Mouse (Mus musculus): ENCODE measurements around the gene Uck1. TPM values are rescaled to one million over a fixed set of nuclear protein-coding genes. Genes with fewer than 3 reads are reported as not detected.

Uck1 gene
- polyA plus RNA-seq, 1 experiment from 2014 or later = 67.5 TPM

- ChIA-PET CTCF (interaction anchor here (1.0 to 1.3 kb wide), 4 partner anchors 22 to 95 kb away, joined by 3 read pairs; partner anchors contain the start of genes Golga2 and Swi5), POLR2A (no interaction called here)
- DNase-seq (ENCODE audit: low read depth, low spot score) (no peak), ATAC-seq (no peak)
- peaks cover 1% of the 10 kb centered on the region for H3K27me3 ChIP-seq
- TF ChIP-seq CTCF (IDR thresholded peaks at IDR 0.05) = no peak
- in situ Hi-C loops (cut with MboI; ENCODE audit: low pct_unique_long_range_greater_than_20kb) = no loop called here
These were observed 676 bp upstream of the Uck1 start for GRCm38 (mm10) chr2:32260635-32261034.

DNA sequence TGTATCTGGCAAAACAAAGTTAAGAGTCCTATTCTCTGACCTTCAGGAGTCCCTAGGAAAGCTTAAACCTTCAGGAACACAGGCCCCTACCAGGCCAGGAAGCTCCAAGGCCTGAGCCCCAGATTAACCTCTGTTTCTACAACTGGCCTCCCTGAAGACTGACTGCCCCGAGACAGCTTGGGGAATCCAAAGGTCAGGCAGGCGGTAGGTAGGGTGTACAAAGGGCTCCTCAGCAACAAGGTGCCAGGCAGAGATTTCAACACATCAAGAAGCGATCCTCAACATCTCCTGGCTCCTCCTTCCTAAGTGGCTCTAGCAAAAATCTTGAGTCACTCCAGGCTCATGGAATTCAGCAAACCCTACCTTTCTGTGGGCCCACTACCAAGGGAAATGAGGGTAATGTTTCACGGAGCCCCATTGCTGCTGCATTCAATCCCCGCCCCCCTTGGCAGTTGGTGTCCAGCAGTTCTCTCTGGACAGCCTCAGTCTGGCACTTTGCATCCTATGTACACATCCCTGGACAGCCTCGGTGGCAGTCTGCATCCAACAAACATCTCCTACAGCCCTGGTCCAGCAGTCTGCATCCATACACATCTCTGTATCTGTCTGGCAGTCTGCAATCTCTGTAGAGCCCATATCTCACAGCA, 949 bp downstream of the Uck1 start:
- H3K27me3 ChIP-seq = no peaks in the 10 kb centered on the region
- no peak for TF ChIP-seq CTCF (IDR thresholded peaks at IDR 0.05)
- in situ Hi-C loops (cut with MboI; ENCODE audit: low pct_unique_long_range_greater_than_20kb) = no loop called here
- ChIA-PET CTCF (no interaction called here), POLR2A (interaction anchor here (1.2 kb wide), 1 partner anchor 8 kb away, joined by 3 read pairs; no protein-coding TSS in a partner anchor)
- no peak for DNase-seq (ENCODE audit: low read depth, low spot score)
- ATAC-seq = no peak

DNA sequence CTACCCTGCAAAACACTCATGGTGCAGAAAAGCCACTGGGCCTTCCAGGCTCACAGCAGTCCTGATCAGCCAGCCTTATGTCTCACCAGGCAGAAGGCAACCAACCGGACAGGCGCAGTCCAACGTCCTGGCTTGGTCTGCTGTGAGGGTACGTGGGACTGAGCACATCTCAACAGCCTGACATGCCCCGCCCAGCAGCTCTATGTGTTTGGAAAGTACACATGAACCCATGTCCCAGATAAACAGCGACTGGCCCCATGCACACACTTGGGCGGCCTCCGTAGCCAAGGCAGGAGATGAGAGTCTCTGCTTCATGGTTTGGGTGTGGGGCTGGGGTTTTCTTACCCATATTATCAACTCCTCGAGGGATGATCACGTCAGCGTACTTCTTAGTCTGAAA, 3.7 kb downstream of the Uck1 start:
- in situ Hi-C loops (cut with MboI; ENCODE audit: low pct_unique_long_range_greater_than_20kb) = no loop called here
- DNase-seq (ENCODE audit: low read depth, low spot score) = no peak
- ChIA-PET POLR2A (no interaction called here), CTCF (no interaction called here)
- no peak for TF ChIP-seq CTCF (IDR thresholded peaks at IDR 0.05)
- ATAC-seq = no peak
- H3K27me3 ChIP-seq = no peaks in the 10 kb centered on the region

DNA sequence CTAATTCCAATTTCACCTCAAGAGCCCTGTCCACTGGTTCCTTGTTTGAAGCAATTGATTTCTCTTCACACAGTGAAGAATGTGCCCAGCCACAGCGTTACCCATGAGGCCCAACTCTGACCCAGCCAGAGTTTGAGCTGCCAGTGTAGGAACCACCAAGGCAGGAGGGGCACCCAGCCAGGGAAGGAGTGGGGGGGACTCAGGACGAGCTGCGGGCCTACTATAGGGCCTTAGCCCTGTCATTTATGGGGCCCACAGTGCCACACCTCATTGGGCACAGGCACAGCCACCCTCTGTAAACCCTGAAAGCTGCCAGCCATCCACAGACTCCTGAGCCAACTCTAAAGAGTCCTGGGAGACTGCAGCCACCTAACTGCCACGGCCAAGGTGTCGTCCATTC, 5.4 kb downstream of the Uck1 start:
- ChIA-PET CTCF (no interaction called here), POLR2A (no interaction called here)
- ATAC-seq (no peak), DNase-seq (ENCODE audit: low read depth, low spot score) (no peak)
- no peaks in the 10 kb centered on the region for H3K27me3 ChIP-seq
- no peak for TF ChIP-seq CTCF (IDR thresholded peaks at IDR 0.05)
- in situ Hi-C loops (cut with MboI; ENCODE audit: low pct_unique_long_range_greater_than_20kb) = no loop called here

DNA sequence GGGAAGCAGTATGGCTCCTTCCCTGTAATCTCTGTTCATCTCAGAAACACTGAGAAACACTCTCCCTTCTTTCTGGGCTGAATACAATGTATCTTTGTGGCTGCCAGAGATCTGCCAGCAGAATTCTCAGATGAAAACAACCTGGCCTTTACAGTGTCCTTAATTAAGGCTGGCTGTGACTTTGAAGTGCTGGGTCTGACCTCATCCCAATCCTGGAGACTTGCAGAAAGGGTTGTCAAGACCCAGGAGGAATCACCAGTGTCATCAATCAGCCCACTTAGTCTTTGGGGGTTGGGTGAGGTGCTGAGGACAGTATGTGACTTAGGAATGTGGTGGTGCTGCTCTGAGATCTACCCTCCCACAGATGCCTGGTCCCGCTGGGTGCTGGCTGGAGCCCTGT, 6.6 kb downstream of the Uck1 start:
- no peak for TF ChIP-seq CTCF (IDR thresholded peaks at IDR 0.05)

DNA sequence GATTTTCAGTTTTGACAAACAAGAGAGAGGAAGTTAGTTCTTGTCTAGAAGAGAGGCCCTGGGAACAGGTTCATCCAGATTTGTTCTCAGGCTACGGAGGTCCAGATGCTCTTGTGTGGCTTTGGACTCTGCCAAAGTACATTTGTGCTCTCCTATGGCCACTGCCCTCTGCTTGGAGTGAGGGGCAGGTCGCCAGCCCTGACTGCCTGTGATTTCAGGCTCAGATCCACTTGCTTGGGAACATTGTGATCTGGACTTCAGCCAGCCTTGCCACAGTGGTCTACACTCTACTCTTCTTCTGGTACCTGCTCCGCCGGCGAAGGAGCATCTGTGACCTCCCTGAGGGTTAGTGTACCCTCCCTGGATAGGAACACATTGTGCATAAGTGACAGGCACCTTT, 7.3 kb downstream of the Uck1 start:
- no peak for TF ChIP-seq CTCF (IDR thresholded peaks at IDR 0.05)
- in situ Hi-C loops (cut with MboI; ENCODE audit: low pct_unique_long_range_greater_than_20kb) = no loop called here
- DNase-seq (ENCODE audit: low read depth, low spot score) (no peak), ATAC-seq (no peak)
- no peaks in the 10 kb centered on the region for H3K27me3 ChIP-seq
- ChIA-PET CTCF (no interaction called here), POLR2A (no interaction called here)

More for the DNA sequence above, 6.6 kb downstream of the Uck1 start:
- ChIA-PET POLR2A (interaction anchor here (0.5 kb wide), 1 partner anchor 561 kb away, joined by 3 read pairs; no protein-coding TSS in a partner anchor), CTCF (no interaction called here)
- no peaks in the 10 kb centered on the region for H3K27me3 ChIP-seq
- ATAC-seq = no peak
- DNase-seq (ENCODE audit: low read depth, low spot score) = no peak
- in situ Hi-C loops (cut with MboI; ENCODE audit: low pct_unique_long_range_greater_than_20kb) = no loop called here

DNA sequence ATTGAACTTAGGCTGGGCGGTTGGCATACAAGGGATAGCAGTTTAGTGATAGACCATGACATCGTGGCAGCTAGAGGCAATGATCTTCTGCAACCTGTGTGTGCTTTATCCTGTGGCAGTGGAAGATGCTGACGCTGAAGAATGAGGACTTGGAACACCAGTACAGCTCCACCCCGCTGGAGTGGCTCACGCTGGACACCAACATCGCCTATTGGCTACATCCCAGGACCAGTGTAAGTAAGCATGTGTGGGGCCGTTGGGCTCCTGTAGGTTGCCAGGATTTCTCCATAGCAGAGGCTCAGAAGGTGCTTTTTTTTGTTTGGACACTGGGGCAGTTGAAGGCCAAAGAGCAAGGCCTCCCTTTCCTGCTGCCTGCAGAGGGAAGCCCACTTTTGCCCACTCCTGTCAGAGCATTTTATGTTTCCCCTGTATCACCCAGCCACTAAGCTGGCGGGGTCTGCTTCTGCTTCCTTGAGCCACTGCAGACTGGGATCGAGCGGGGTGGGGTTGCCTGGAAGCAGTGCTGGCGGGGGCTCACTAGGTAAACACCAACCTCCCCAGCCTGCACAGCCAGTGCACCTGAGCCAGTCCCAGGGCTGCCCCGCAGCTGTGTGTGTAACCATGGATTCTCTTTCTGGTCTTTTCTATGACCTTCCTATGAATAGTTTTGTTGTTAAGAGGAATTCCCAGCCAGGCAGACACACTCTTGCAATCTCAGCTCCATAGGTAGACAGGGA, 8.0 kb downstream of the Uck1 start:
- in situ Hi-C loops (cut with MboI; ENCODE audit: low pct_unique_long_range_greater_than_20kb) = no loop called here
- no peak for TF ChIP-seq CTCF (IDR thresholded peaks at IDR 0.05)
- DNase-seq (ENCODE audit: low read depth, low spot score) (no peak), ATAC-seq (no peak)
- ChIA-PET CTCF (no interaction called here), POLR2A (no interaction called here)
- H3K27me3 ChIP-seq = no peaks in the 10 kb centered on the region

- ChIA-PET POLR2A (no interaction called here), CTCF (interaction anchor here (1.8 kb wide), 1 partner anchor 12 kb away, joined by 5 read pairs; the partner anchor contains the start of gene Pomt1)
- ATAC-seq = no peak
- TF ChIP-seq CTCF (IDR thresholded peaks at IDR 0.05) = no peak
- in situ Hi-C loops (cut with MboI; ENCODE audit: low pct_unique_long_range_greater_than_20kb) = no loop called here
- DNase-seq (ENCODE audit: low read depth, low spot score) = no peak
- no peaks in the 10 kb centered on the region for H3K27me3 ChIP-seq
These were observed 11.3 kb downstream of the Uck1 start for GRCm38 (mm10) chr2:32248377-32249361.

- ATAC-seq = no peak
- POLR2A ChIA-PET = no interaction called here
- in situ Hi-C loops (cut with MboI; ENCODE audit: low pct_unique_long_range_greater_than_20kb) = no loop called here
- DNase-seq (ENCODE audit: low read depth, low spot score) = no peak
- CTCF ChIA-PET = no interaction called here
- TF ChIP-seq CTCF (IDR thresholded peaks at IDR 0.05) = no peak
- no peaks in the 10 kb centered on the region for H3K27me3 ChIP-seq
These were observed 13.2 kb downstream of the Uck1 start for GRCm38 (mm10) chr2:32246741-32247140.

- ATAC-seq (no peak), DNase-seq (ENCODE audit: low read depth, low spot score) (no peak)
- H3K27me3 ChIP-seq = no peaks in the 10 kb centered on the region
- in situ Hi-C loops (cut with MboI; ENCODE audit: low pct_unique_long_range_greater_than_20kb) = no loop called here
- CTCF ChIA-PET = no interaction called here
- POLR2A ChIA-PET = no interaction called here
- no peak for TF ChIP-seq CTCF (IDR thresholded peaks at IDR 0.05)
These were observed 17.0 kb downstream of the Uck1 start for GRCm38 (mm10) chr2:32242986-32243385.
